Mouse (Mus musculus) kidney, postnatal 0 days (tissue): ENCODE results near the gene Stk11ip. TPM values are rescaled to one million over a fixed set of nuclear protein-coding genes. Genes with fewer than 3 reads are reported as not detected.
A peak's percentile ranks its signal among the peaks of the same experiment; 100 is the strongest.

Experiments
- ATAC-seq: fragments of 200-750 bp; cut with Nextera tagmentation; replicated peaks from 2 replicates; pipeline ENCODE4 v1.8.0; 2017; ENCODE audit warnings: low read depth, moderate number of reproducible peaks, moderate TSS enrichment, moderate library complexity; ENCODE audit not compliant: low FRiP score
- DNase-seq: peaks from one replicate; pipeline ENCODE4 v3.0.0-alpha.2; 2016; ENCODE audit warnings: low spot score
- H3K27ac ChIP-seq: fragments of 300-500 bp; sonication (generic); 2 replicates; pipeline ENCODE4 v1.5.1; 2014; ENCODE audit warnings: mild to moderate bottlenecking
- H3K27me3 ChIP-seq: fragments of 300-500 bp; sonication (generic); 2 replicates; pipeline ENCODE4 v1.6.1; 2014; ENCODE audit warnings: low read length, mixed read lengths; ENCODE audit not compliant: insufficient read depth
- H3K36me3 ChIP-seq: fragments of 300-500 bp; sonication (generic); 2 replicates; pipeline ENCODE4 v1.6.1; 2014; ENCODE audit warnings: low read length, mixed read lengths; ENCODE audit not compliant: insufficient read depth
- H3K4me1 ChIP-seq: fragments of 300-500 bp; sonication (generic); replicated peaks from 2 replicates; pipeline ENCODE4 v1.6.1; 2014; ENCODE audit warnings: antibody characterized with exemption, low read length, mixed read lengths; ENCODE audit not compliant: insufficient read depth
- H3K4me2 ChIP-seq: fragments of 300-500 bp; sonication (generic); 2 replicates; pipeline ENCODE4 v1.6.1; 2014; ENCODE audit warnings: mild to moderate bottlenecking, low read length, moderate library complexity, mixed read lengths
- H3K4me3 ChIP-seq: fragments of 300-500 bp; sonication (generic); replicated peaks from 2 replicates; pipeline ENCODE4 v1.5.1; 2014; ENCODE audit warnings: low read depth, low read length
- H3K9ac ChIP-seq: fragments of 300-500 bp; sonication (generic); 2 replicates; pipeline ENCODE4 v1.6.1; 2014; ENCODE audit warnings: low read depth, low read length
- H3K9me3 ChIP-seq: fragments of 300-500 bp; sonication (generic); replicated peaks from 2 replicates; pipeline ENCODE4 v1.6.1; 2016; ENCODE audit warnings: low read length, inconsistent platforms, mixed read lengths
- CTCF ChIP-seq: IDR thresholded peaks from 2 replicates; pipeline ENCODE4 v1.5.1; 2016; ENCODE audit warnings: antibody characterized with exemption, low read depth, mild to moderate bottlenecking, moderate library complexity
- WGBS: fragments of 180-500 bp; shearing (Covaris S2); extraction: QIAGEN DNeasy Blood & Tissue Kit; methylation state at CpG from one replicate; pipeline ENCODE4 v1.1.7; 2014; 5-methylcytosine and 5-hydroxymethylcytosine counted together
- polyA plus RNA-seq: library from polyadenylated mRNA; unstranded; fragments of >200 nt; fragmentation: Nextera tagmentation; extraction: Ambion mirVana; gene quantifications from 2 replicates; pipeline ENCODE4 v1.2.1, GENCODE M21; 2015

Gene Stk11ip
- polyA plus RNA-seq, 1 experiment from 2014 or later: 14.9 TPM

- Histone ChIP-seq H3K4me1 (peaks cover 9% of the 10 kb centered on the region; the same call in 1 of the 2 replicates), H3K4me3 (no peak overlapping the region), H3K36me3 (peaks cover 30% of the 10 kb centered on the region; the same call in 1 of the 2 replicates), H3K27me3 (no peaks in the 10 kb centered on the region), H3K9ac (no peak overlapping the region), H3K4me2 (no peak overlapping the region), H3K9me3 (no peaks in the 10 kb centered on the region), H3K27ac (no peak overlapping the region)
- TF ChIP-seq CTCF: no peak
- WGBS: 90% methylated on average over 25 of the region's 25 CpGs
- no peak for DNase-seq
- no peak for ATAC-seq
Measured at GRCm38 (mm10) chr1:75502945-75503650, 18.2 kb upstream of the Stk11ip start.

GRCm38 (mm10) chr1:75503651-75503980 is 17.7 kb upstream of the Stk11ip start:
- no peak for DNase-seq
- Histone ChIP-seq H3K9me3 (no peaks in the 10 kb centered on the region), H3K4me3 (no peak overlapping the region), H3K27me3 (no peaks in the 10 kb centered on the region), H3K9ac (no peak overlapping the region), H3K4me2 (peak overlapping the region; percentile 68; the same call in 1 of the 2 replicates), H3K36me3 (0 out of 2 replicates have a peak, but pooled peaks cover 25% of the 10 kb centered on the region), H3K27ac (no peak overlapping the region), H3K4me1 (peaks cover 9% of the 10 kb centered on the region; the same call in 1 of the 2 replicates)
- no peak for TF ChIP-seq CTCF
- 79% methylated on average over 23 of the region's 23 CpGs for WGBS
- ATAC-seq: no peak

GRCm38 (mm10) chr1:75504256-75505045 is 16.9 kb upstream of the Stk11ip start:
- no peaks in the 10 kb centered on the region for H3K9me3 ChIP-seq
- H3K4me2 ChIP-seq: peak overlapping the region; percentile 68
- no peak for TF ChIP-seq CTCF
- H3K4me3 ChIP-seq: peak overlapping the region; percentile 86
- H3K36me3 ChIP-seq: 0 out of 2 replicates have a peak, but pooled peaks cover 18% of the 10 kb centered on the region
- 52% methylated on average over 9 of the region's 9 CpGs for WGBS
- peak overlapping the region; percentile 94; the same call in 1 of the 2 replicates for H3K9ac ChIP-seq
- H3K27ac ChIP-seq: no peak overlapping the region
- H3K4me1 ChIP-seq: peaks cover 9% of the 10 kb centered on the region; the same call in 1 of the 2 replicates
- DNase-seq (no peak), ATAC-seq (no peak)
- no peaks in the 10 kb centered on the region for H3K27me3 ChIP-seq

GRCm38 (mm10) chr1:75505159-75505955 is 16.0 kb upstream of the Stk11ip start:
- H3K4me1 ChIP-seq: peaks cover 9% of the 10 kb centered on the region; the same call in 1 of the 2 replicates
- ATAC-seq (peak; percentile 41), DNase-seq (peak; percentile 66)
- TF ChIP-seq CTCF: peak; percentile 34
- H3K4me3 ChIP-seq: peak overlapping the region; percentile 86
- H3K27me3 ChIP-seq: no peaks in the 10 kb centered on the region
- 0 out of 2 replicates have a peak, but pooled peaks cover 12% of the 10 kb centered on the region for H3K36me3 ChIP-seq
- peak overlapping the region; percentile 68 for H3K4me2 ChIP-seq
- WGBS: 1% methylated on average over 84 of the region's 84 CpGs
- no peaks in the 10 kb centered on the region for H3K9me3 ChIP-seq
- peak overlapping the region; percentile 97 for H3K27ac ChIP-seq
- H3K9ac ChIP-seq: peak overlapping the region; percentile 94

GRCm38 (mm10) chr1:75505956-75506831 is 15.1 kb upstream of the Stk11ip start, which contains the start of gene Obsl1:
TSS of gene Obsl1 (minus strand) at chr1:75506452.
- Histone ChIP-seq H3K4me3 (peak within 1 kb of the TSS; percentile 86), H3K4me2 (peak within 1 kb of the TSS; percentile 68), H3K4me1 (peaks cover 9% of the 10 kb centered on the region; the same call in 1 of the 2 replicates), H3K27ac (peak within 1 kb of the TSS; percentile 97), H3K36me3 (0 out of 2 replicates have a peak, but pooled peaks cover 12% of the 10 kb centered on the region), H3K9me3 (no peaks in the 10 kb centered on the region), H3K27me3 (no peaks in the 10 kb centered on the region), H3K9ac (peak within 1 kb of the TSS; percentile 94)
- ATAC-seq: peak; percentile 86
- DNase-seq: peak; percentile 96
- WGBS: under 1% methylated on average over 62 of the region's 65 CpGs
- TF ChIP-seq CTCF: no peak
